9 mouse cellular contexts compared by ENCODE assay signal in genomic region chr3:107917783-107918408, GRCm38 (mm10). TPM values are rescaled to one million over a fixed set of nuclear protein-coding genes. Genes with fewer than 3 reads are reported as not detected.
DNase-seq lines count a peak whose midpoint lies in the region; ATAC-seq and TF ChIP-seq lines count a peak whose summit lies in the region.
"Had no signal": no experiment of that assay in that cellular context is flagged by ENCODE, and none has a peak within 500 bp of the region (broad histone marks: within the 10 kb centered on the region; RNA-seq: fewer than 3 reads in every experiment).

No protein-coding gene starts in this region.

- no peak overlapping the region for H3K4me2 ChIP-seq in embryonic facial prominence, embryonic 14.5 days (ENCODE audit: low read depth, low read length)
- no peak overlapping the region for H3K4me2 ChIP-seq in hindbrain, embryonic 16.5 days (ENCODE audit: low read length)
- no peak overlapping the region for H3K4me2 ChIP-seq in midbrain, postnatal 0 days (ENCODE audit: low read depth, low read length, poor library complexity, severe bottlenecking)

- TF ChIP-seq CTCF in midbrain, postnatal 0 days (IDR thresholded peaks at IDR 0.05) = peak; percentile 88

- ATAC-seq in embryonic facial prominence, embryonic 14.5 days (ENCODE audit: low read depth) = no peak
- ATAC-seq in hindbrain, embryonic 16.5 days = peak; percentile 76
- ATAC-seq in midbrain, postnatal 0 days (ENCODE audit: low FRiP score) = no peak
- ATAC-seq in activated CD4-positive, CD25-positive, alpha-beta regulatory T cell, adult 4 months = no peak

- H3K9ac ChIP-seq in embryonic facial prominence, embryonic 14.5 days (ENCODE audit: low read depth, low read length) = no peak overlapping the region
- H3K9ac ChIP-seq in hindbrain, embryonic 16.5 days (ENCODE audit: low read depth, low read length) = no peak overlapping the region
- H3K9ac ChIP-seq in midbrain, postnatal 0 days (replicated peaks; ENCODE audit: low read length, poor library complexity, severe bottlenecking) = no peak overlapping the region

- 48% methylated on average over 7 of the region's 7 CpGs for WGBS in embryonic facial prominence, embryonic 14.5 days
- WGBS in hindbrain, embryonic 16.5 days = 59% methylated on average over 7 of the region's 7 CpGs
- 62% methylated on average over 7 of the region's 7 CpGs for WGBS in midbrain, postnatal 0 days

- no peak overlapping the region for H3K27ac ChIP-seq in embryonic facial prominence, embryonic 14.5 days (replicated peaks; ENCODE audit: low read depth, low read length)
- H3K27ac ChIP-seq in hindbrain, embryonic 16.5 days (ENCODE audit: low read depth, low read length) = no peak overlapping the region
- no peak overlapping the region for H3K27ac ChIP-seq in midbrain, postnatal 0 days (ENCODE audit: low read depth, low read length)
- H3K27ac ChIP-seq: macrophage had no signal

- no peaks in the 10 kb centered on the region for H3K36me3 ChIP-seq in embryonic facial prominence, embryonic 14.5 days (ENCODE audit: control insufficient read depth, insufficient read depth, low read length)
- no peaks in the 10 kb centered on the region for H3K36me3 ChIP-seq in hindbrain, embryonic 16.5 days (ENCODE audit: control insufficient read depth, insufficient read depth, low read length)
- H3K36me3 ChIP-seq in midbrain, postnatal 0 days (ENCODE audit: insufficient read depth, low read length) = no peaks in the 10 kb centered on the region

- no peaks in the 10 kb centered on the region for H3K27me3 ChIP-seq in embryonic facial prominence, embryonic 14.5 days (replicated peaks; ENCODE audit: control insufficient read depth, insufficient read depth, low read length)
- no peaks in the 10 kb centered on the region for H3K27me3 ChIP-seq in hindbrain, embryonic 16.5 days (replicated peaks; ENCODE audit: control insufficient read depth, insufficient read depth, low read length)
- H3K27me3 ChIP-seq in midbrain, postnatal 0 days (ENCODE audit: insufficient read depth, low read length) = no peaks in the 10 kb centered on the region

- H3K4me3 ChIP-seq in embryonic facial prominence, embryonic 14.5 days (ENCODE audit: low read depth, low read length) = no peak overlapping the region
- no peak overlapping the region for H3K4me3 ChIP-seq in hindbrain, embryonic 16.5 days (ENCODE audit: low read length)
- no peak overlapping the region for H3K4me3 ChIP-seq in midbrain, postnatal 0 days (ENCODE audit: low read depth, low read length)

- H3K4me1 ChIP-seq in embryonic facial prominence, embryonic 14.5 days (ENCODE audit: control insufficient read depth, insufficient read depth, low read length) = no peaks in the 10 kb centered on the region
- no peaks in the 10 kb centered on the region for H3K4me1 ChIP-seq in hindbrain, embryonic 16.5 days (ENCODE audit: control insufficient read depth, insufficient read depth, low read depth, low read length)
- H3K4me1 ChIP-seq in midbrain, postnatal 0 days (ENCODE audit: insufficient read depth, low read length) = no peaks in the 10 kb centered on the region

- peak; percentile 77 for DNase-seq in testis, postnatal 10 days (ENCODE audit: low spot score)
- DNase-seq in testis, postnatal 14 days (ENCODE audit: low spot score) = no peak
- DNase-seq in adipocyte (ENCODE audit: low spot score) = peak; percentile 73
- peak; percentile 71 for DNase-seq in embryonic facial prominence, embryonic 14.5 days (ENCODE audit: low spot score)
- DNase-seq in left cerebral cortex, postnatal 25 days (ENCODE audit: low spot score in 2 of 2) = peak; percentile 66 to 75
- peak; percentile 77 for DNase-seq in midbrain, postnatal 0 days (ENCODE audit: low spot score)

- no peaks in the 10 kb centered on the region for H3K9me3 ChIP-seq in embryonic facial prominence, embryonic 14.5 days (ENCODE audit: control insufficient read depth, low read length)
- H3K9me3 ChIP-seq in hindbrain, embryonic 16.5 days (ENCODE audit: control insufficient read depth, low read length) = no peaks in the 10 kb centered on the region
- H3K9me3 ChIP-seq in midbrain, postnatal 0 days (ENCODE audit: low read length) = no peaks in the 10 kb centered on the region

- intact Hi-C loops in left cerebral cortex, postnatal 25 days (cut with DNase I) = loop anchor here (1.0 to 5.0 kb wide), 3 partner anchors 51 to 221 kb away; partner anchors contain the start of gene Ahcyl1

RNA-seq across cellular contexts. Expression of gene Gstm7, which starts 13.7 kb away (rescaled TPM):
- 13.9 and 15.2 TPM in 2 replicates for polyA plus RNA-seq in embryonic facial prominence, embryonic 14.5 days (2014; fragmentation: Nextera tagmentation; extraction: Ambion mirVana)
- 41.8 and 43.2 TPM in 2 replicates for polyA plus RNA-seq in hindbrain, embryonic 16.5 days (2015; fragmentation: Nextera tagmentation; extraction: Ambion mirVana)
- total RNA-seq in left cerebral cortex, postnatal 25 days (2021) = 10 to 100 TPM; 89.9 to 93.5 TPM
- 28.5 and 36.4 TPM in 2 replicates for total RNA-seq in midbrain, postnatal 0 days (2014; rRNA removed)
- polyA plus RNA-seq in midbrain, postnatal 0 days (2015; fragmentation: Nextera tagmentation; extraction: Ambion mirVana) = 38.3 and 38.9 TPM in 2 replicates
- polyA plus RNA-seq in activated CD4-positive, CD25-positive, alpha-beta regulatory T cell, adult 4 months (2017; shearing (Covaris generic)) = under 1 TPM in 1 of 2 experiments, not detected in 1; 0.94 TPM

RNA-seq across cellular contexts. Expression of gene Gstm5, which starts 22.3 kb away (rescaled TPM):
- 226 and 261 TPM in 2 replicates for polyA plus RNA-seq in embryonic facial prominence, embryonic 14.5 days (2014; fragmentation: Nextera tagmentation; extraction: Ambion mirVana)
- 270 and 292 TPM in 2 replicates for polyA plus RNA-seq in hindbrain, embryonic 16.5 days (2015; fragmentation: Nextera tagmentation; extraction: Ambion mirVana)
- 100 to 1,000 TPM; 234 to 260 TPM for total RNA-seq in left cerebral cortex, postnatal 25 days (2021)
- 142 and 166 TPM in 2 replicates for total RNA-seq in midbrain, postnatal 0 days (2014; rRNA removed)
- 316 and 320 TPM in 2 replicates for polyA plus RNA-seq in midbrain, postnatal 0 days (2015; fragmentation: Nextera tagmentation; extraction: Ambion mirVana)
- not detected for polyA plus RNA-seq in activated CD4-positive, CD25-positive, alpha-beta regulatory T cell, adult 4 months (2017; shearing (Covaris generic))

RNA-seq across cellular contexts. Expression of gene Gstm6, which starts 25.7 kb away (rescaled TPM):
- polyA plus RNA-seq in embryonic facial prominence, embryonic 14.5 days (2014; fragmentation: Nextera tagmentation; extraction: Ambion mirVana) = 7.5 and 7.7 TPM in 2 replicates
- polyA plus RNA-seq in hindbrain, embryonic 16.5 days (2015; fragmentation: Nextera tagmentation; extraction: Ambion mirVana) = 10.5 and 10.6 TPM in 2 replicates
- total RNA-seq in left cerebral cortex, postnatal 25 days (2021) = 1 to 10 TPM; 4.0 to 5.0 TPM
- total RNA-seq in midbrain, postnatal 0 days (2014; rRNA removed) = 16.7 and 25.5 TPM in 2 replicates
- polyA plus RNA-seq in midbrain, postnatal 0 days (2015; fragmentation: Nextera tagmentation; extraction: Ambion mirVana) = 27.2 and 31.6 TPM in 2 replicates
- not detected for polyA plus RNA-seq in activated CD4-positive, CD25-positive, alpha-beta regulatory T cell, adult 4 months (2017; shearing (Covaris generic))
- polyA plus RNA-seq: macrophage had no signal

RNA-seq across cellular contexts. Expression of gene Eps8l3, which starts 40.9 kb away (rescaled TPM):
- polyA plus RNA-seq in embryonic facial prominence, embryonic 14.5 days (2014; fragmentation: Nextera tagmentation; extraction: Ambion mirVana) = not detected in 2 replicates
- not detected in 2 replicates for polyA plus RNA-seq in hindbrain, embryonic 16.5 days (2015; fragmentation: Nextera tagmentation; extraction: Ambion mirVana)
- not detected for total RNA-seq in left cerebral cortex, postnatal 25 days (2021)
- total RNA-seq in midbrain, postnatal 0 days (2014; rRNA removed) = not detected in 2 replicates
- not detected in 2 replicates for polyA plus RNA-seq in midbrain, postnatal 0 days (2015; fragmentation: Nextera tagmentation; extraction: Ambion mirVana)
- not detected for polyA plus RNA-seq in activated CD4-positive, CD25-positive, alpha-beta regulatory T cell, adult 4 months (2017; shearing (Covaris generic))
- polyA plus RNA-seq: macrophage had no signal

RNA-seq across cellular contexts. Expression of gene Gstm3, which starts 51.2 kb away (rescaled TPM):
- 0.17 TPM in 1 of 2 replicates, not detected in the other for polyA plus RNA-seq in embryonic facial prominence, embryonic 14.5 days (2014; fragmentation: Nextera tagmentation; extraction: Ambion mirVana)
- polyA plus RNA-seq in hindbrain, embryonic 16.5 days (2015; fragmentation: Nextera tagmentation; extraction: Ambion mirVana) = not detected in 2 replicates
- total RNA-seq in left cerebral cortex, postnatal 25 days (2021) = not detected
- total RNA-seq in midbrain, postnatal 0 days (2014; rRNA removed) = not detected in 2 replicates
- not detected in 2 replicates for polyA plus RNA-seq in midbrain, postnatal 0 days (2015; fragmentation: Nextera tagmentation; extraction: Ambion mirVana)
- polyA plus RNA-seq in activated CD4-positive, CD25-positive, alpha-beta regulatory T cell, adult 4 months (2017; shearing (Covaris generic)) = not detected
- polyA plus RNA-seq: macrophage had no signal

Comparison
In these comparisons a context has a peak if more than half of its experiments do, and no peak if none do; other contexts are left out.
1. RNA of gene Gstm5, which starts 22.3 kb away (polyA plus RNA-seq): 316 to 320 TPM in midbrain, postnatal 0 days, 270 to 292 TPM in hindbrain, embryonic 16.5 days and 226 to 261 TPM in embryonic facial prominence, embryonic 14.5 days; not detected in activated CD4-positive, CD25-positive, alpha-beta regulatory T cell, adult 4 months; every median in the first group is over 100 times any median in the second.